Mouse (Mus musculus) right cerebral cortex, postnatal 10 days (tissue): Measurements from ENCODE around the gene Fcer1g.

Experiments
- DNase-seq, 2 experiments: peaks; one replicate each; pipeline ENCODE4 v3.0.0; 2021; ENCODE audit warnings: low spot score in 2 of 2

Gene Fcer1g

GRCm38 (mm10) chr1:171265971-171266744 is 32.0 kb upstream of the Fcer1g start:
- DNase-seq = no peak

GRCm38 (mm10) chr1:171263666-171264461 is 29.7 kb upstream of the Fcer1g start:
- DNase-seq = no peak

GRCm38 (mm10) chr1:171263185-171263611 is 29.0 kb upstream of the Fcer1g start:
- DNase-seq = peak; percentile 73 to 85

- DNase-seq = peak; percentile 89 to 93
These were observed 28.5 kb upstream of the Fcer1g start for GRCm38 (mm10) chr1:171262594-171263130.

GRCm38 (mm10) chr1:171260316-171260715 is 26.2 kb upstream of the Fcer1g start:
- no peak for DNase-seq

- DNase-seq = no peak
These were observed 24.8 kb upstream of the Fcer1g start for GRCm38 (mm10) chr1:171258921-171259320.

- no peak for DNase-seq
These were observed 23.6 kb upstream of the Fcer1g start for GRCm38 (mm10) chr1:171257781-171258180.

- DNase-seq = peak; percentile 72 to 78
These were observed 22.9 kb upstream of the Fcer1g start for GRCm38 (mm10) chr1:171256937-171257548.

- no peak for DNase-seq
These were observed 22.1 kb upstream of the Fcer1g start for GRCm38 (mm10) chr1:171256095-171256818.

GRCm38 (mm10) chr1:171252415-171252814 is 18.2 kb upstream of the Fcer1g start:
- no peak for DNase-seq

GRCm38 (mm10) chr1:171251594-171252324 is 17.6 kb upstream of the Fcer1g start:
- DNase-seq = no peak

GRCm38 (mm10) chr1:171250680-171251593 is 16.8 kb upstream of the Fcer1g start, which contains the start of gene Ndufs2:
TSS of gene Ndufs2 (minus strand) at chr1:171251388.
- peak in 1 of 2 experiments; percentile 57 for DNase-seq

GRCm38 (mm10) chr1:171249913-171250600 is 15.9 kb upstream of the Fcer1g start, which contains the start of gene Adamts4:
TSS of gene Adamts4 (plus strand) at chr1:171250421.
- DNase-seq = peak; percentile 74 to 79

GRCm38 (mm10) chr1:171248386-171249226 is 14.4 kb upstream of the Fcer1g start:
- DNase-seq = no peak

- no peak for DNase-seq
These were observed 13.8 kb upstream of the Fcer1g start for GRCm38 (mm10) chr1:171247916-171248315.

- no peak for DNase-seq
These were observed 13.3 kb upstream of the Fcer1g start for GRCm38 (mm10) chr1:171247453-171247841.

- peak; percentile 98 to 99 for DNase-seq
These were observed 12.7 kb upstream of the Fcer1g start for GRCm38 (mm10) chr1:171246709-171247452.
